Mouse (Mus musculus): ENCODE data around the gene Cd53. TPM values are rescaled to one million over a fixed set of nuclear protein-coding genes. Genes with fewer than 3 reads are reported as not detected.
A peak's percentile ranks its signal among the peaks of the same experiment; 100 is the strongest.

Gene Cd53
- polyA plus RNA-seq (2015; fragmentation: Nextera tagmentation; extraction: Ambion mirVana): 9.3 and 13.5 TPM in 2 replicates

DNA sequence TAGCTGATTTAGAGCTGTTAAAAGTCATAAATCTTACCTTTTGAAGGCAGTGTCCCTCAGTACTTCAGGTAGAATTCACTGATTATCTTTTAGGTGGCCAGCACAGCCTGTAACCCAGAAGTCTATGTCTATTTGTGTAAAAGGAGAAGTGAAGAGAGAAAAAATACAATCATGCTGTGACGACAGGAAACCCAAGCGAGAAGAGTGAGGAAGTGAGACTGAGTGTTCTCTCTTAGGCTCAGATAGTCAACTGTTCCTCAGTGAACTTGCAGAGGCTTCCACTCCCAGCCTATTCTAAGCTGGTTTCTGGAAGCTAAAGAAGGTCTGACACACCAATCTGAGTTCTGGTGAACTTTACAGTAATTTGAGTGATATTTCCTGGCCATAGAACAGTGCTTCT is at the start of gene Cd53:
Gene Cd53 (minus strand): TSS at position 220 of the 400 bp plus-strand sequence.
- no peaks in the 10 kb centered on the region for H3K27me3 ChIP-seq (ENCODE audit: control insufficient read depth, insufficient read depth, low read length)
- no peak within 1 kb of the TSS for H3K27ac ChIP-seq (ENCODE audit: low read length)
- 59% methylated on average over 2 of the region's 2 CpGs for WGBS
- H3K9me3 ChIP-seq (replicated peaks; ENCODE audit: control insufficient read depth, low read length): no peaks in the 10 kb centered on the region
- no peaks in the 10 kb centered on the region for H3K36me3 ChIP-seq (ENCODE audit: control insufficient read depth, insufficient read depth)
- no peak within 1 kb of the TSS for H3K9ac ChIP-seq (ENCODE audit: low read length)
- no peaks in the 10 kb centered on the region for H3K4me1 ChIP-seq (ENCODE audit: control insufficient read depth, insufficient read depth, low read length)
- no peak within 1 kb of the TSS for H3K4me2 ChIP-seq (ENCODE audit: low read depth, low read length)
- H3K4me3 ChIP-seq (ENCODE audit: low read length): no peak within 1 kb of the TSS
- no peak for ATAC-seq (replicated peaks; ENCODE audit: extremely low read depth, insufficient read depth, low FRiP score)

DNA sequence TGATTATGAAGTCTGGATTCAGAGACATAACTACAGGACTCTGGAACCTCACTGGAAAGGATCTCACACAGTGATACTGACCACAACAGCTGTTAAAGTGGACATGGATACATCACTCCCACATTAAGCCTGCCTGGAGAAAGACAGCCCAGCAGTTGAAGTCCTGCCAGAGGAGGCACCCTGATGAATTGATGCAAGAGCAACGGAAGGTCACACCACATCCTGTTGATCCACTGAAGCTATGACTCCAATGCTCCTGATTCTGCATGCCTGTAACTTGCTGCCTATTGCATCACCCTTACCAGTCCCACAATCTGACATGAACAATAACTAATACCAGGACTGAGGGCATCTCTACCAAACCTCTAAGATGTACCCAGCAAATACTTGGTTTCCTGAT is 42.2 kb upstream of the Cd53 start:
- Histone ChIP-seq H3K4me1 (ENCODE audit: control insufficient read depth, insufficient read depth, low read length) (no peaks in the 10 kb centered on the region), H3K9ac (ENCODE audit: low read length) (no peak overlapping the region), H3K9me3 (replicated peaks; ENCODE audit: control insufficient read depth, low read length) (peaks cover 4% of the 10 kb centered on the region), H3K27ac (ENCODE audit: low read length) (no peak overlapping the region), H3K4me2 (ENCODE audit: low read depth, low read length) (no peak overlapping the region), H3K27me3 (ENCODE audit: control insufficient read depth, insufficient read depth, low read length) (no peaks in the 10 kb centered on the region), H3K4me3 (ENCODE audit: low read length) (no peak overlapping the region), H3K36me3 (ENCODE audit: control insufficient read depth, insufficient read depth) (no peaks in the 10 kb centered on the region)
- WGBS: 72% methylated on average over 1 of the region's 1 CpGs
- ATAC-seq (replicated peaks; ENCODE audit: extremely low read depth, insufficient read depth, low FRiP score): no peak

DNA sequence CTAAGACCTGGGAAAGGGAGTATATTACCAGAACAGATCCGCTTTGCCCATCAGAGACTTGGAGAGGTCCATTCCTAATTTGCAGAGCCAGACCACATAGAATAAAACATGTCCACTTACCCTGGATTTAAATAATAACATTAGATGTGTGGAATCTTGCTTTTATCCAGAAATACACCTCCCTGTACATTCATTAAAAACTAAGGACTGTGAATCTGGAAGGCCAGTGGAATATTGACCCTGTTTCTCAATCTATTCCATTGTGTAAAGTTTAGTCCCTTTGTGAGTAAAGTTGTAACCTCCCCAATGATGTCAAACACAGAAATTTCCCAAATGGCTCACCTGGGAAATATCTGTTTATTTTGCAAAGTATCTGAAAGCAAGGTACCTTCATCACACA is 36.2 kb upstream of the Cd53 start, which contains the start of gene Olfr266:
Gene Olfr266 (minus strand): TSS at position 101 of the 400 bp plus-strand sequence.
- H3K9me3 ChIP-seq (replicated peaks; ENCODE audit: control insufficient read depth, low read length): no peaks in the 10 kb centered on the region
- no peak within 1 kb of the TSS for H3K27ac ChIP-seq (ENCODE audit: low read length)
- H3K36me3 ChIP-seq (ENCODE audit: control insufficient read depth, insufficient read depth): no peaks in the 10 kb centered on the region
- H3K4me1 ChIP-seq (ENCODE audit: control insufficient read depth, insufficient read depth, low read length): no peaks in the 10 kb centered on the region
- H3K4me2 ChIP-seq (ENCODE audit: low read depth, low read length): no peak within 1 kb of the TSS
- WGBS: 81% methylated on average over 1 of the region's 1 CpGs
- ATAC-seq (replicated peaks; ENCODE audit: extremely low read depth, insufficient read depth, low FRiP score): no peak
- no peak within 1 kb of the TSS for H3K4me3 ChIP-seq (ENCODE audit: low read length)
- no peaks in the 10 kb centered on the region for H3K27me3 ChIP-seq (ENCODE audit: control insufficient read depth, insufficient read depth, low read length)
- no peak within 1 kb of the TSS for H3K9ac ChIP-seq (ENCODE audit: low read length)

DNA sequence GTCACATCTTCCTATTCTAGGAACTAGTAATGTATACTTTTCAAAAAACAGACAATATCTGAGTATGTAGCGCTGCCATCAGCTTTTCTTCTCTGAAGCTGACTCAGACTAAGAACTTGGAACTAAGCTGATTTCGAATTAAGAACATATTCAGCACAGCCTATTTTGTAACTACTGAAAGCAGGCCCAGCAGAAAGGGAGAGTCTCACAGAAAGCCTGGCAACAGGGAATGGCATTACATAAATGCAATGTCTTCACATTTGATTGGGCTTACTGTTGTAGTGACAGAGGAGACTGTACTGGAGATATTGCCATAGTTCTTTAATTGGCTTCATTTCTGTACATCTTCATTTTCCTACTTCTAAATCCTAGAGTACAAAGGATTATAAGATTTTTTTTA is 27.7 kb upstream of the Cd53 start:
- Histone ChIP-seq H3K27ac (ENCODE audit: low read length) (no peak overlapping the region), H3K4me3 (ENCODE audit: low read length) (no peak overlapping the region), H3K36me3 (ENCODE audit: control insufficient read depth, insufficient read depth) (no peaks in the 10 kb centered on the region), H3K4me1 (ENCODE audit: control insufficient read depth, insufficient read depth, low read length) (no peaks in the 10 kb centered on the region), H3K9ac (ENCODE audit: low read length) (no peak overlapping the region), H3K9me3 (replicated peaks; ENCODE audit: control insufficient read depth, low read length) (no peaks in the 10 kb centered on the region), H3K4me2 (ENCODE audit: low read depth, low read length) (no peak overlapping the region), H3K27me3 (ENCODE audit: control insufficient read depth, insufficient read depth, low read length) (no peaks in the 10 kb centered on the region)
- 62% methylated on average over 2 of the region's 2 CpGs for WGBS
- no peak for ATAC-seq (replicated peaks; ENCODE audit: extremely low read depth, insufficient read depth, low FRiP score)

DNA sequence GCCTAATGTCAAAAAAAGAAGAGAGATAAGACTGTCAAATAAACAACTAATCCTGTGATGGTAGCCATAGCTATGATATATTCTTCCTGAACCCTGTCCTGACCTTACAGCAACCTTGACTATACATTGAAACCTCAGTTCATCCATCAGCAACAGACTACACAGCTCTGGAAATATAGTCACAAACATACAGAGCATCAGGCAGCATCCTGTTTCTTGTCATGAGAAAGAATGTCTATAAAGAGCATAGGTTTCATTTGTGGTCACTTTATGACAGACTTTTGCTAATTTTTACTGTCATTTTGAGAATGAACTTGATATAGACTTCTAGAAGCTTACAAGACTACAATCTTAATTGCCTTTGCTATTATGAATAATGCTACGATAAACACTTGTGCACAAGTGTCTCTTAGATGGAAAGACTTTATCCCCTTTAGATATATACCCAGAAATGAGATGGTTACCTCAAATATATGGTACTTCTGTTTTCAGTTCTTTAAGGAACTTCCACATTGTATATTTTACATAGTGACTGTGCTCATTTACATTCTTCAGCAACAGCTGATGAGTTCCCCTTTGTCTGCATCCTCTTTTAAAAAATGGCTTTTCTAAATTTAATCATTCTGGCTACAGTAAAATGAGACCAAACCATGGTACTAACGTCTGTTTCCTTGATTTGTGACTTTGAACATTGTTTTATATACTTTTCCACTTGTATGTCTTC is 19.2 kb upstream of the Cd53 start:
- Histone ChIP-seq H3K9me3 (replicated peaks; ENCODE audit: control insufficient read depth, low read length) (no peaks in the 10 kb centered on the region), H3K36me3 (ENCODE audit: control insufficient read depth, insufficient read depth) (no peaks in the 10 kb centered on the region), H3K27ac (ENCODE audit: low read length) (no peak overlapping the region), H3K27me3 (ENCODE audit: control insufficient read depth, insufficient read depth, low read length) (no peaks in the 10 kb centered on the region), H3K4me1 (ENCODE audit: control insufficient read depth, insufficient read depth, low read length) (no peaks in the 10 kb centered on the region), H3K4me2 (ENCODE audit: low read depth, low read length) (no peak overlapping the region), H3K9ac (ENCODE audit: low read length) (no peak overlapping the region), H3K4me3 (ENCODE audit: low read length) (no peak overlapping the region)
- WGBS: 52% methylated on average over 2 of the region's 2 CpGs
- no peak for ATAC-seq (replicated peaks; ENCODE audit: extremely low read depth, insufficient read depth, low FRiP score)

DNA sequence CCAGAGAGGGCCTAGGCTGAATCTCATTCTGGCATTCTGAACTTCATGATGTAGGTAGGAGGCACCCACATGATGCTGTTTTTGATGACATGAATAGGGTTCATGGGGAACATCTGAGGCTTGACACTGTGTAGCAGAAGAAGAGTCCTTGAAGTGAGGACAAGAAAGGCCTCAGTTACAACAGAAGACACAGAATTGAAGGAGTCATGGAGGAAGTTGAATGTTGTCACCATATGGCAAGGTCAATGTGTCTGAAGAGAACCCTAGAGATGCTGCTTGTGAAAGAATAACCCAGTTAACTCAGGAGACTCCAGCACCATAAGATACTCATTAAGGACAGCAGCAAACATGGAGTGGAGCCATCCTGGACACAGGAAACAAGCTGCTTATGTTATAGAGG is 8.1 kb upstream of the Cd53 start:
- H3K4me2 ChIP-seq (ENCODE audit: low read depth, low read length): no peak overlapping the region
- no peaks in the 10 kb centered on the region; the same call in 1 of the 2 replicates for H3K9me3 ChIP-seq (replicated peaks; ENCODE audit: control insufficient read depth, low read length)
- no peak overlapping the region for H3K9ac ChIP-seq (ENCODE audit: low read length)
- no peaks in the 10 kb centered on the region for H3K27me3 ChIP-seq (ENCODE audit: control insufficient read depth, insufficient read depth, low read length)
- H3K4me3 ChIP-seq (ENCODE audit: low read length): no peak overlapping the region
- ATAC-seq (replicated peaks; ENCODE audit: extremely low read depth, insufficient read depth, low FRiP score): no peak
- no peaks in the 10 kb centered on the region for H3K36me3 ChIP-seq (ENCODE audit: control insufficient read depth, insufficient read depth)
- no peaks in the 10 kb centered on the region for H3K4me1 ChIP-seq (ENCODE audit: control insufficient read depth, insufficient read depth, low read length)
- H3K27ac ChIP-seq (ENCODE audit: low read length): no peak overlapping the region

DNA sequence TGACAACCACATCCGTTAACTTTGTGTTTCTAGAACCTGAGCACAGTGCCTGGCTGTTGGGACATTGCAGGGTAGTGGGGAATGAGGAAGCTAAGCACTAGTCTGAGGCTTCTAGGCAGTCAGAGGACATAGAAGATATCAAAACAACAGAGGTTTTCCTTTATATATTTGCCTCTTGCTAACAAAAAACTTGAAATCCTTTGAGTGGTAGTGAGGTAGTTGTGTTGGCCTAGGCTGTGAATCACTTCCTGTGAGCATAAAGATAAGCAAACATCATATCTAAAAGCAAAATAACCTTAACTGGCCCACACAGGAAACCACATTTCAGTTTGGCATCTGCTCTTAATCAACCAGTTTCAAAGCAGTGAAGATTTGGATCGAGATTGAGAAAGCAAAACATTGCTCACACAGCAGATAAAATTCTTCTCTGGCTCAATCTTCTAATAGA is 1.5 kb downstream of the Cd53 start:
- H3K27ac ChIP-seq (ENCODE audit: low read length): peak overlapping the region; percentile 59
- no peaks in the 10 kb centered on the region for H3K4me1 ChIP-seq (ENCODE audit: control insufficient read depth, insufficient read depth, low read length)
- peak; percentile 45 for ATAC-seq (replicated peaks; ENCODE audit: extremely low read depth, insufficient read depth, low FRiP score)

DNA sequence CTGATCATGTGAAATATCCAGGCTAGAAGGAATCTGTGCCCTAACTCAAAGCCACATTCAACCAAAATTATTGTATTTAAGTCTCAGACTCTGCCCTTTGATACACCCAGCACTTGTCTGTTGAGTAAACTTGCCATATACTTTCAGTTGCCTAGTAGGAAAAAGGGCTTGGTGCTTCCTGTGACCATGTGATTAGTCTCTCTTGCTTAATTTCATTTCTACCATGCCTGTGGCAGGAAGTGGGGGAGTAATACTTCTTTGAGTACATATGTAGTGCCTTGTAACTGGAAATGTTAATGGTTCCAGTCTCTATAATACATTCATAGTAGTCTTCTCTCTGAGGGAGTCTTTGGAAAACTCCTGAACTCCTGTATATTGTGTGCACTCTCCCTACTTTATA is 2.0 kb downstream of the Cd53 start:
- Histone ChIP-seq H3K27ac (ENCODE audit: low read length) (peak overlapping the region; percentile 27), H3K9me3 (replicated peaks; ENCODE audit: control insufficient read depth, low read length) (no peaks in the 10 kb centered on the region), H3K4me1 (ENCODE audit: control insufficient read depth, insufficient read depth, low read length) (no peaks in the 10 kb centered on the region), H3K27me3 (ENCODE audit: control insufficient read depth, insufficient read depth, low read length) (no peaks in the 10 kb centered on the region), H3K4me3 (ENCODE audit: low read length) (no peak overlapping the region; the same call in 1 of the 2 replicates), H3K36me3 (ENCODE audit: control insufficient read depth, insufficient read depth) (no peaks in the 10 kb centered on the region), H3K9ac (ENCODE audit: low read length) (no peak overlapping the region), H3K4me2 (ENCODE audit: low read depth, low read length) (no peak overlapping the region)
- ATAC-seq (replicated peaks; ENCODE audit: extremely low read depth, insufficient read depth, low FRiP score): no peak

More for the DNA sequence above, 1.5 kb downstream of the Cd53 start:
- 24% methylated on average over 2 of the region's 2 CpGs for WGBS
- Histone ChIP-seq H3K27me3 (ENCODE audit: control insufficient read depth, insufficient read depth, low read length) (no peaks in the 10 kb centered on the region), H3K36me3 (ENCODE audit: control insufficient read depth, insufficient read depth) (no peaks in the 10 kb centered on the region), H3K9ac (ENCODE audit: low read length) (no peak overlapping the region), H3K4me2 (ENCODE audit: low read depth, low read length) (no peak overlapping the region), H3K4me3 (ENCODE audit: low read length) (no peak overlapping the region), H3K9me3 (replicated peaks; ENCODE audit: control insufficient read depth, low read length) (no peaks in the 10 kb centered on the region)

DNA sequence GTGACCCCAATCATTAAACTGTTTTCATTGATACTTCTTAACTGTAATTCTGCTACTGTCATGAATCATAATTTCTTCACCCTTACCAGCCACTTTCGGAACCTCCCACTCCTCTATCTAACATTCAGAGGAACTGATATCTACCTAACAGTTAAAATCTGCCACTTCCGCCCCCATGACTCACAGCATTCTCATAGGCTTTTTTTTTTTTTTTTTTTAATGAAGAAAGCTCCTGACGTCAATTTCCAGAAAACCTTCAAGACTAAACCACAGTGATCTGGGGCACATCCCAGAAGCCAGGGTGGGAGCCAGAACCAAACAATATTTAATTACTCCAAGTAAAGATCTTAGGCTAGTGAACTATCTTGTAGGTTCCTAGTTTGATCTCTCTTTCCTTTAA is 4.8 kb downstream of the Cd53 start:
- 57% methylated on average over 3 of the region's 3 CpGs for WGBS
- no peak for ATAC-seq (replicated peaks; ENCODE audit: extremely low read depth, insufficient read depth, low FRiP score)
- H3K36me3 ChIP-seq (ENCODE audit: control insufficient read depth, insufficient read depth): no peaks in the 10 kb centered on the region

More for the DNA sequence above, 4.8 kb downstream of the Cd53 start:
- no peak overlapping the region for H3K4me2 ChIP-seq (ENCODE audit: low read depth, low read length)
- H3K9ac ChIP-seq (ENCODE audit: low read length): no peak overlapping the region
- no peak overlapping the region for H3K4me3 ChIP-seq (ENCODE audit: low read length)
- no peak overlapping the region for H3K27ac ChIP-seq (ENCODE audit: low read length)
- H3K27me3 ChIP-seq (ENCODE audit: control insufficient read depth, insufficient read depth, low read length): no peaks in the 10 kb centered on the region
- H3K4me1 ChIP-seq (ENCODE audit: control insufficient read depth, insufficient read depth, low read length): no peaks in the 10 kb centered on the region
- no peaks in the 10 kb centered on the region for H3K9me3 ChIP-seq (replicated peaks; ENCODE audit: control insufficient read depth, low read length)

Measured in heart, embryonic 16.5 days (tissue).